Mouse (Mus musculus): ENCODE data around the gene Usp25.

- TF ChIP-seq CTCF (IDR thresholded peaks at IDR 0.05; ENCODE audit: extremely low read depth, insufficient read depth, insufficient read length, insufficient replicate concordance): no peak
- TF ChIP-seq POLR2A (IDR thresholded peaks at IDR 0.05; ENCODE audit: low read depth, low read length): no peak
Observed at GRCm38 (mm10) chr16:77089806-77090205, 76.3 kb downstream of the Usp25 start.

Data from spleen, adult 2 months (tissue).